Mouse (Mus musculus) cerebellum, adult 2 months (tissue): ENCODE measurements around the gene Eif2b5.

Source experiments
- CTCF ChIP-seq: fragments of 200-500 bp; IDR thresholded peaks from 2 replicates; pipeline ENCODE4 v1.5.1; 2011; ENCODE audit warnings: low read depth, mild to moderate bottlenecking, control low read depth, low read length, moderate library complexity, borderline replicate concordance; ENCODE audit not compliant: insufficient read depth
- POLR2A ChIP-seq: fragments of 200-500 bp; IDR thresholded peaks from 2 replicates; pipeline ENCODE4 v1.6.1; 2011; ENCODE audit warnings: low read length, control low read depth, borderline replicate concordance; ENCODE audit not compliant: insufficient read depth

GRCm38 (mm10) chr16:20555000-20555399 lies 56.4 kb downstream of the Eif2b5 start:
- TF ChIP-seq CTCF, result no peak
- TF ChIP-seq POLR2A, result no peak
